Mouse (Mus musculus) layer of hippocampus, postnatal 25 days (tissue): Measurements from ENCODE around the gene Frmd4b. TPM values are rescaled to one million over a fixed set of nuclear protein-coding genes. Genes with fewer than 3 reads are reported as not detected.
"Not testable (repeated sequence)": the region's sequence is repeated elsewhere in the genome, so short reads cannot be mapped to it uniquely, and the experiment has no call there.

Experiments used
- DNase-seq, 2 experiments: peaks; one replicate each; pipeline ENCODE4 v3.0.0; 2022; ENCODE audit warnings: mixed read lengths in 2 of 2, low spot score in 1 of 2; ENCODE audit errors: extremely low spot score in 1 of 2
- total RNA-seq, 2 experiments: library from RNA; stranded (reverse); gene quantifications; 2 replicates each; pipeline ENCODE4 v1.2.3; 2021

The Frmd4b gene
- total RNA-seq, 2 experiments from 2014 or later, result 26.8 to 35.0 TPM

DNA sequence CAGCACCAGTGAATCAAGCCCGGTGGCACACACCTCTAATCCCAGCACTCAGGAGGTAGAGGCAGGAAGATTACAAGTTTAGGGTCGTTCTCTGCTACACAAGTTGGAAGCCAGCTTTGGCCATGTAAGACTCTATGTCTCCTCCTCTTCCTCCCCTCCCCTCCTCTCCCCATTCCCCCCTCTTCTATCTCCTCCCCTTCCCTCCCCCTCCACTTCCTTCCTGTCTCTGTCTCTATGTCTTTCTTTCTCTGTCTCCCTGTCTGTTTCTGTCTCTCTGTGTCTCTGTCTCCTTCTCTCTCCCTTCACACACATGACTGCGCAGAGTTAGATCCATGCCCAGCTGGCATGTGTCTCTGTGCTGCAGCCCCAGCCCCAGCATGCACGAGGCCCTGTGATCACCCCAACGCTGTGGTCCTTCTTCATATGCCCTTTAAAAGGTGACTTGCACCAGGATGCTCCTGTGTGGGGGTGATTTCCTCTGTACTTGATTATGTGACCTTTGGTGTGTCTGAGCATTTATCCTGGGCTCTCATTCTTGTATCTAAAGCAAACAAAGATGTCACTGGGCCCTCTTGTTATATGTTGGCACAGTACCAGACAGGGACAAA, 340.3 kb downstream of the Frmd4b start:
- no peak for DNase-seq

DNA sequence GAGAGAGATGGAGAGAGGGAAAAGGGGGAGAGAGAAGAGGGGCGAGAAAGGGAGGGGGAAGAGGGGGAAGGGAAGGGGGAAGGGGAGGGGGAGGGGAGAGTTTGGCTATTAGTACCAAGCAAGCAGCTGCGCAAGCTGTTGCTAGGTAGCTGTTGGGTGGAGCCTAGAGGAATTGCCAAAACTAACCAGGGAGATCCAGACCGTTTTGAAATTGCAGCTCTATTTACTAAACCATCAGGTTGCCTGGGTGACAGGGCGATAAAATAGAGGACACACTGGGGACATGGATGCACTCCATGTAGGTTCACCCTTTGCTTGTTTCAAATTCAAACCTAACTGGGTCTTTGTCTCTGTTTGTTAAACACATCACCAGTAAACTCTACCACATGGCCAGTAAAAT, 341.0 kb downstream of the Frmd4b start:
- DNase-seq, result no peak

- DNase-seq, result no peak
Observed at GRCm38 (mm10) chr6:97275760-97276159, 341.6 kb downstream of the Frmd4b start.

DNA sequence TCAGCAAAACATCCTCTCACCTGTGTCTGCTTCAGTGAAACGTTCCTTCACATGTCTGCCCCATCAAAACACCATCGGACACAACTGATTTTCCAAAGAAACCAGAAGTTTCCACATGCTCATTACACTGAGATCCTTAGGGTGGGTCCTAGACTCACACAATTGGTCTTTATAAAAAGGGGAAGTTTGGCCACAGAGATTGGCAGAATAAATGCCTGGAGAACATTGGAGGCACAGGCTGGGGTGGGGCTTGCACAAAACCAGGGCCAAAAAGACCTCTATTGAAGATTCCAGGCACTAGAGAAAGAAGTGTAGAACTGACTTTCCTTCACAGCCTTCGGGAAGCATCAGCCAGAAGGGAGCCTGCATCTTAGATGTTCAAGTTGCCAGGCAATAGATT, 343.6 kb downstream of the Frmd4b start:
- DNase-seq, result no peak

GRCm38 (mm10) chr6:97273058-97273710, 344.2 kb downstream of the Frmd4b start:
- DNase-seq, result no peak

DNA sequence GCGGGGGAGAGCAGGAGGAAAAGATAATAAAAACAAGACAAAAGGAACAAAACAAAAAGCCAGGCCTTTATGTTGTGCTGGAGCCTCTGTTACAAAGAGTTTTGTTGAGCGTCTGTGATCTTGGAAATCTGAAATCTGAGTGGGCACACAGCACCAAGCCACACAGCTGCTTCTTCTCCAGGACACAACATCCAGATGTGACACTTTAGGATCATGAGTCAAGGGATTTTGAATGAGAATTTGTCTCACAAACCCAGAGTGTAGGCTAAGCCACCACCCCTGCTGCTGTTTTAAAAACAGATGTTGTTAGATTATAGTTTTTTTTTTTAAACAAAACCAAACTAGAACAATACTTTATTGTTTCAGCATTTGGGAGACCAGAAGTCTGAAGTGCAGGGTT, 345.0 kb downstream of the Frmd4b start:
- DNase-seq, result no peak

DNA sequence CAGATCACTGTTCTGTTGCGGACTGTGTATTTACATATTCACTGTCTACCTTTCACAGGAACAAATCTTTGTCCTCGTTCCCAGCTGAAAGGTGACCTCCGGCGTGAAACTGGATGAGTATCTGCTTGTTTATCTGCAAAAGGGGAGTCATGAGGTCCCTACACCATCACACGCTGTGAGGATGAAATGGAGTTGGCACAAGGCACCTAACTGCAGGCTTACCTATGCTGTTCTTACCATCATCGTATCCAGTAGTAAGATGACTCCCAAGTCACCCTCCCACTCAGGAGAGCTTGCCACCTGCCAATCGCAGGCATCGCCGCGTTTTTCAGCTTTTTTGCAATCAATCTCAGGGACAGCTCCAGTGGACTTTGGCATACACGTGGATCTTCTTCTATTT, 347.7 kb downstream of the Frmd4b start:
- DNase-seq, result no peak

GRCm38 (mm10) chr6:97267132-97267531, 350.2 kb downstream of the Frmd4b start:
- no peak for DNase-seq

- no peak for DNase-seq
Observed at GRCm38 (mm10) chr6:97266661-97267060, 350.7 kb downstream of the Frmd4b start.

GRCm38 (mm10) chr6:97265705-97266104, 351.6 kb downstream of the Frmd4b start:
- DNase-seq, result no peak

DNA sequence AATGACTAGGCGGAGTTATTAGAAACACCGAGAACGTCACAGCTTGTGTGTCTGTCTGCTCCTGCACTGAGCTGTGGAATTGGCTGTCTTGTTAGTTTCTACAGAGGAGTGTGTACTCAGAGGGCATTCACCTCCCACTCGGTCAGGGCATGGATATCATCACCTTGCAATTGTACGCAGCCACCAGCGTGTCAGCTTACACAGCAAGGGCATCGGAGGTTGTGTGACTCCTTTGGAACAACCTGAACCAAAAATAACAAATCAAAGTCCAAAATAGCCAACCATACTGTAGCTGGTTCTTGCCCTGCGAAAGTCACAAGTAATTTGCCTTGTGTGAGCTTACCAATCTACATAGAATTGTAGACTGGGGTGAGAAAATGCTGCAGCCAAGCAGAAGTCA, 352.1 kb downstream of the Frmd4b start:
- no peak for DNase-seq

DNA sequence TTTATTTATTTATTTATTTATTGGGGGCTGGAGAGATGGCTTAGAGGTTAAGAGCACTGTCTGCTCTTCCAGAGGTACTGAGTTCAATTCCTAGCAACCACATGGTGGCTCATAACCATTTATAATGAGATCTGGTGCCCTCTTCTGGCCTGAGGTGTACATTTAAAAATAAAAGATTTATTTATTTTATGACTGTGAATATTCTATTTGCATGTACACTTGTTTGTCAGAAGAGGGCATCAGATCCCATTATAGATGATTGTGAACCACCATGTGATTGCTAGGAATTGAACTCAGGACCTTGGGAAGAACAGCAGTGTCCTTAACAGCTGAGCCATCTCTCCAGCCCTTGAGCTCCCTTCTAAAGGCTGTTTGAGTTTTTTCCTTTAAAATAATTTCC, 353.6 kb downstream of the Frmd4b start:
- DNase-seq, result not testable (repeated sequence)

DNA sequence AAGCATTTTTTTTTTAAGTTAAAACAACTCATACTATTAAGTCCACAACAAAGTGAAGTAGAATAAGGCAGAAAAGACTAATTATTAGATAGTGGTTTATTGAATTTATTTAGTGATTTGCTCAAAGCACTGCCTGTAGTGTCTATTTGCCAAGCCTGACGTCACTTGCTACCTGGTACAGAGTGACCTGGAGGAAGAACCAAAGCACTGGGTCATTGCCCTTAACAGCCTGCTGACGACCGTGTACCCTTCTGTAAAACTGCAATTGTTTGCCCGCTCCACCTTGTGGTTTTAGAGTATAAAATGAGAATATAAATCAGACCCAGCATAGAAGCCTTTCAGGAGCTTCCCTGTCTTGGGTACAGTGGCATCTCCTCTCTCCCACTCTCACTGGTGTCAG, 355.1 kb downstream of the Frmd4b start:
- no peak for DNase-seq

GRCm38 (mm10) chr6:97259926-97260325, 357.4 kb downstream of the Frmd4b start:
- DNase-seq, result not testable (repeated sequence)

GRCm38 (mm10) chr6:97258489-97258888, 358.9 kb downstream of the Frmd4b start:
- no peak for DNase-seq

DNA sequence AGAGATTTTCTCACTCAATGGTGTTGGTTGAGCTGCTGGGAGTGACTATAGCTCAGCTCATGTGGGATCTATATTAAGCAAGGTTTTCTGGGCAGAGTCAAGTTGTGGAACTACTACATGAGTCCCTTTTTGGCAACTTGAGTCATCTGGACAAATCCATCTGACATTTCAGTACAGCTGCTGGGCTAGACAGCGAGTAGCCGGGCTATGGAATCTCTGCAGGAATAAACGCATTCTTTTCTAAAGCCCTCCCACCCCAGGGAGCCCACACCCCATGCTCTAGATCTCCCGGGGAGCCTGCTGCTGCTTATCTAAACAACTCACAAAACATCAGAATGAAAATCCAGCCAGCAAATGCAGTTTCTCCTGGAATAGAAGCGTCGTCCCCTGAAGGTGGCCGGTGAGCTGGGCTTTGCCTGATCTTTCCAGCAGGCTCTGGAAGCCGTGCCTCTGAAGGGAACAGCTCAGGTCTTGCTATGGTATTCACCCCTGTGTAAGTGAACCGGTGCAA, 364.6 kb downstream of the Frmd4b start, which contains the start of gene Lmod3:
Lmod3 (minus strand) TSS at position 49 of the 511 bp plus-strand sequence.
- DNase-seq, result no peak

- no peak for DNase-seq
Observed at GRCm38 (mm10) chr6:97252086-97252485, 365.3 kb downstream of the Frmd4b start.

DNA sequence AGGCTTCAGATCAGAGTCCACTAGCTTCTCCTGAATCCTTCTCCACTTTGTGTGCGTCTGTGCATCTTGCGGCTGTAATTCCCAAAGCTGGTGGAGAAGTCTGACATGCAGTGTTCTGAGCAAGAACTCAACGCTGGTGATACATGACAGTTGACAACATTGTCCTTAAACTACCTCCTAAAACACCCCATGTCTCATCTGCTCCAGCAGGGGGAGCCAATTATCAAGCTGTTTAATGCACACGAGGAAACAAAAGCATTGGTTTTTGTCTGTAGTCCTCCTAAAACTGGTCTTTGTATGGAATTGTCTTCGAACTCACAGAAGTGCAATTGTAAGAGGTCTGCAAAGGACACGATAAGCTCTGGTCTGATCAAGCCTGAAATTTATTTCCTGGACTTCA, 366.4 kb downstream of the Frmd4b start:
- peak in 1 of 2 experiments; percentile 58 for DNase-seq

GRCm38 (mm10) chr6:97245200-97245599, 372.1 kb downstream of the Frmd4b start:
- DNase-seq, result no peak

- no peak for DNase-seq
Observed at GRCm38 (mm10) chr6:97242522-97242921, 374.8 kb downstream of the Frmd4b start.

- DNase-seq, result no peak
Observed at GRCm38 (mm10) chr6:97240092-97240491, 377.2 kb downstream of the Frmd4b start.

- no peak for DNase-seq
Observed at GRCm38 (mm10) chr6:97239360-97239759, 378.0 kb downstream of the Frmd4b start.
